Mouse (Mus musculus): ENCODE measurements around the gene Fam110c. TPM values are rescaled to one million over a fixed set of nuclear protein-coding genes. Genes with fewer than 3 reads are reported as not detected.

The Fam110c gene
- total RNA-seq, 2 experiments from 2014 or later = 0.16 TPM; not detected in 1

DNA sequence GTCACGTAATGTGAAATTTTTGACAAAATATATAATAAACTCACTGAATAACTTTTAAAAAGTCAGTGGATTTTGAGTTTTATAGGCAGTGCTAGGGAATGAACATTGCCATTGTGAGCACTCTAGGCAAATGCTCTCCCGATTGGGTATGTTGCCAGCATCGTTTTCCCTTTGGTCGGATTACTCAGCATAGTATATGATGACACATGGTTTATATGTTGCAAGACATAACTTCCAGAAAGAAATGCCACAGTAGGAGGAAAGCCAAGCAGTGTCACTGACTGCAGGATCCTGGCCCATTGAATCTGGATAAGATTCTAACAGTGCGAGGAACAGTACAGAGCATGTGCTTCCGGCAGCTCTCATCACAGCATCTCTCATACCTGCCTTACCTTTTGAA, 23.5 kb downstream of the Fam110c start:
- intact Hi-C loops (cut with DNase I) = no loop called here
- no peak for DNase-seq (ENCODE audit: low spot score in 2 of 2)

DNA sequence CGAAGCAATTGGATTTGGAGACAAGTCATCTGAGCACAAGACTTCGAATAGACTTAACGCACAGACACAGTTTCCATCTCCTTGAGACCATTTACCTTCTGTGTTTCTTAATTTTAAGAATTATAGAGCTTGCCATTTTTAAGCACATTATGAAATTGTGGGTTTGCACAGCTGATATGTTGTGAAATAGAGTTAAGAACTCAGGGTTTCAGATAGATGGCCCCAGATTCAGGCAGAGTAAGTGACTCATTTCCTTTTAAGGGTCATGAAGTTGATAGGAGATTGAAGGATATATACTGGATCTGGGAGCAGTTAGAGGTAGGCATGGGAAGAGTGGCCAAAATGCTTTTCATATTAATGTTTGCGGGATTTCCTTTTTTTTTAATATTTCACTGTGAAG, 27.5 kb downstream of the Fam110c start:
- intact Hi-C loops (cut with DNase I) = no loop called here
- DNase-seq (ENCODE audit: low spot score in 2 of 2) = no peak

DNA sequence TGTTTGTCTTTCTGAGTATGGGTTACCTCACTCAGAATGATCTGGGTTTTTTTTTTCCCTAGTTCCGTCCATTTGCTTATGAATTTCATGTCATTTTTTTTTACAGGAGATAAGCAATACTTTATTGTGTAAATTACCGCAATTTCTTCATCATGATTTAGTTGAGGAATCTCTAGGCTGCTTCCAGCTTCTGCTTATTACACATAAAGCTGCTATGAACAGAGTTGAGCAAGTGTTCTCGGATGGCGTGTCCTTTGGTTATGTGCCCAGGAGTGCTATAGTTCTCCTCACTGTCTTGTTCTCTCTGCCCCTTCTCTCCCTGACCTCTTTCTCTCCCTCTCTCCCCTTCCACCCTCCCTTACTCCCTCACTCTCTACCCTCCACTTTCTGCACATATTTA, 28.2 kb downstream of the Fam110c start:
- intact Hi-C loops (cut with DNase I) = no loop called here
- DNase-seq (ENCODE audit: low spot score in 2 of 2) = no peak

DNA sequence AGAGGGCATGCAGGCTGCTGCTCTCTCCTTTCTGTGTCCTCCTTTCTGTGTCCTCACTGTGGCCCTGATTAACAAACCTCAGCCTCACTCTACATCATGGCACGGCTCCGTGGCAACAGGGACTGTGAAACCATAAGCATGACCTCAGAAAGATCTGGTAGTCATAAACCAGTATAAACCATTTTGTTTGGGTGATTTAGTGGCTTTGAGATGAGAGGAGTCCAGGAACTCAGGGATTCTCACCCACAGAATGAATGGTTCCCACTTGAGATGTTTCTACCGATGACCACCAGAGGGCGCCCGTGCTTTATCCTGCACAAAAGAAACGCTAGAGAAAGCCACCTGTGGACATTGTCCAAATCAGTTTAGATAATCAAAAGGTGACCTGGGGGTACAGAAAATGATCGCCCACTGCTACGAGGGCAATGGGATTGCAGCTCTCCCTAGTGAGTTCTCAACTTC, 42.4 kb downstream of the Fam110c start:
- DNase-seq (ENCODE audit: low spot score in 2 of 2) = peak; percentile 25 to 43
- intact Hi-C loops (cut with DNase I) = no loop called here

DNA sequence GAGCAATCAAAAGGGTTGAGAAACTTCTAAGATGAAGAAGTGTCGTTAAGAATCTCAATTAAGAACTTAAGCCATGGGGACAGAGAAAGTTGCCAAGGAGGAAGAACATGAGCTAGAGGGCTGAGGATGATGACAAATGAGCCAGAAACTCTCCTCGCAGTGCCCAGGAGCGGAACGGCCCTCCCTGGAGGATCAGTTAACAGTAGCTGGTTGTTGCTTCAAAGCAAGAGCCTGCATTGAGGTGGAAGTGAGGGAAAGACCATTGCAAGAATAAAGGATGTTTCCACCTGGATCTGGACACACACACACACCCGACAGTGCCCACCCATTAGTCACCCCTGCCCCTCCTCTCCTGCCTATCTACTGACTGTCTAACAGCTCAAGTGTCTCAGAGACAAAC, 46.9 kb downstream of the Fam110c start:
- DNase-seq (ENCODE audit: low spot score in 2 of 2) = no peak
- intact Hi-C loops (cut with DNase I) = no loop called here

DNA sequence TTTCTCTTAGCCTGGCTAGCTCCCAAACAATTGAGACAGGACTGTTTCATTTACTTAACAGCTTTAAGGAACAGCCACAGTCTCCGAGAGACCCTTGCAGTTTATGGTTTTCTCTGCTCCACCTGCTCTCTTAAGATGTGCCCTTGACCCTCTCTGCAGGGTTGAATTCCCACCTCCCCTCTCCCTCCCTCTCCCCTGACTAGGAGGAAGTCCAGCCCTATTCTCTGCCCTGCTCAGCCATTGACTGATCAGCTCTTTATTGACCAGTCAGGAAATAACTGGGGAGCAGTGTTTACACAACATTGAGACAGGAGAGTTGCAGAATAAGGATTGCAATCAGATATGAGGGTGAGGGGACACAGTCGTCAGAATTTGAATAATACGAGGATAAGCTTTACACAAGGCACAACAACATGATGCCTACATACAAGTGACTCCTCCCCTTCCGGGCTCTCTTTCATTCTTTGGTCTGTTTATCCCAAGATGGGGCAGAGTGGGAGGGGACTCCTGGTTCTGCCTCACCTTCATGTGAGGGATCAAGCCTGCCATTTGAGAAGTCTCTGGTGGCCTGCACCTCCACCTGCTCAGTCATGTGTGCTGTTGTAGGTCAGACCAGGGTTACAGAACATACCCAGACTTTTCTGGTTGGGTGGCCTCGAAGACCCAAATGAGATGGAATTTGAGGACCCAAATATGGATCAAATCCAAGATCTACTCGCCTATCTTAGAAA, 49.4 kb downstream of the Fam110c start:
- DNase-seq (ENCODE audit: low spot score in 2 of 2) = no peak
- intact Hi-C loops (cut with DNase I) = no loop called here

DNA sequence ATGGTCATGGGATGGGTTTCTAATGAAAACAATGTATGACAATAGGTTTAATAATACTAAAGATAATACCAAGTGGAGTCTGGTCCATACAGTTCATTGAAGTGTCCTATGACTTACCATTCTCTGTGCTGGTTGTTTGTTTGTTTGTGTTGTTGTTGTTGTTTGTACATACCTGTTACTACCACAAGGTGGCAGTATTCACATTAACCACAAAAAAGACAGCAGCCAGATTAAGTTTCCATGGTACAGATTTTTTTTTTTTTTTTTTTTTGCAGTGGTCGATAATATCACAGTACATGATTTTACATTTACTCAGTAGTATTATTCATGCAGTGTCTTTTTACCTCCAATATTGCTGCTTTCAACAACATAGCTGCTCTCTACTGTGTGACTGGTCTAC, 52.4 kb downstream of the Fam110c start:
- intact Hi-C loops (cut with DNase I) = no loop called here
- no peak for DNase-seq (ENCODE audit: low spot score in 2 of 2)

DNA sequence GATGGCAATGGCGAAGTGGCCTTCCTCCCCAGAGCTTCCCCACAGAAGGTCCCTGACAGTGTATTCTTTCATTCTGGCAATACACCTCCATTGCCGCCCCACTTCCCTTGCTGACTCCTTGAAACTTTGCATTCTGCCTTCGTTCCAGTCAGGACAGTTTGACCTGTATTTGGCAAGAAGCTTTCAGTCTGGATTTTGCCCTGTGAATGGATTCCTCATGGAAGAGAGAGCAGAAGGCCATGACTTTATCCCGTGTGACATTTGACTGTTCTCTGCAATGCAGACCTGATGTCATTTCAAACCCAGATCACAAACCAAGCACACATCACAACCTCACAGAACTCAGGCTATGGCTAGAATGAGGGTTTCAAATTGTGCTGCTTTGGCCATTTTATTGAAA, 55.9 kb downstream of the Fam110c start:
- intact Hi-C loops (cut with DNase I) = no loop called here
- no peak for DNase-seq (ENCODE audit: low spot score in 2 of 2)

Other genes starting within 250 kb of the Fam110c start
- 1 to 10 TPM; 1.8 to 3.1 TPM for gene Alkal2, start 189.5 kb upstream of the Fam110c start, total RNA-seq (2021)
- gene Acp1, start 162.3 kb upstream of the Fam110c start, total RNA-seq (2021) = 10 to 100 TPM; 47.4 to 51.6 TPM
- gene Sh3yl1, start 162.2 kb upstream of the Fam110c start, total RNA-seq (2021) = 10 to 100 TPM; 14.1 to 14.5 TPM
- not detected for gene Gm6993, start 166.9 kb downstream of the Fam110c start, total RNA-seq (2021)
- gene Lamb1, start 191.4 kb downstream of the Fam110c start, total RNA-seq (2021) = 10 to 100 TPM; 12.4 to 16.5 TPM